Mouse (Mus musculus) testis, adult 2 months (tissue): ENCODE data around the gene Mta3.

Experiments
- CTCF ChIP-seq: fragments of 200-500 bp; IDR thresholded peaks from 2 replicates; pipeline ENCODE4 v1.5.1; 2012; ENCODE audit warnings: low read depth, mild to moderate bottlenecking, inconsistent platforms, low read length, moderate library complexity; ENCODE audit not compliant: control insufficient read depth, insufficient read depth, insufficient replicate concordance
- POLR2A ChIP-seq: fragments of 200-500 bp; IDR thresholded peaks from 2 replicates; pipeline ENCODE4 v1.6.1; 2012; ENCODE audit warnings: low read depth, mild to moderate bottlenecking, inconsistent platforms, low read length, moderate library complexity; ENCODE audit not compliant: control insufficient read depth

DNA sequence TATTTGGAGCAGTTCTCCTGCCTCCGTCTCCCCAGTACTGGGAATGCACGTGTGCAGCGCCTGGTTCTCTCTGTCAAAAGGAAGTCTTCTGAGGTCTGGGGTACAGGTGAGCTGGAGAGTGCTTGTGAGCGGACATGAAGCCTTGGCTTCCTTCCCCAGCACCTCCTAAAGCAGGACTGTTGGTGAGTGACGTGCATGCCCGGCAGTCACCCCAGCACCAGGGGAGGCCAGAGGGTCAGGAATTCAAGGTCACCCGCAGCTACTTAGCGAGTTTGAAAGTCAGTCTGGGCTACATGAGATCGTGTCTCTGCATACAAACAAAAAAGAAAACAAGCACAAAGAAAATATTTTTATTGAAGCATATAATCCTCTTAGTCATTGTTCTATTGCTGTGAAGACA, 17.1 kb downstream of the Mta3 start:
- TF ChIP-seq CTCF (no peak), POLR2A (no peak)
